Mouse (Mus musculus): ENCODE measurements at regions not wholly inside any gene's neighbourhood (a gene's known extent, or its start where the extent isn't known, plus 50 kb on each side); places are given as distances from the start of the nearest gene placed in this dataset.

DNA sequence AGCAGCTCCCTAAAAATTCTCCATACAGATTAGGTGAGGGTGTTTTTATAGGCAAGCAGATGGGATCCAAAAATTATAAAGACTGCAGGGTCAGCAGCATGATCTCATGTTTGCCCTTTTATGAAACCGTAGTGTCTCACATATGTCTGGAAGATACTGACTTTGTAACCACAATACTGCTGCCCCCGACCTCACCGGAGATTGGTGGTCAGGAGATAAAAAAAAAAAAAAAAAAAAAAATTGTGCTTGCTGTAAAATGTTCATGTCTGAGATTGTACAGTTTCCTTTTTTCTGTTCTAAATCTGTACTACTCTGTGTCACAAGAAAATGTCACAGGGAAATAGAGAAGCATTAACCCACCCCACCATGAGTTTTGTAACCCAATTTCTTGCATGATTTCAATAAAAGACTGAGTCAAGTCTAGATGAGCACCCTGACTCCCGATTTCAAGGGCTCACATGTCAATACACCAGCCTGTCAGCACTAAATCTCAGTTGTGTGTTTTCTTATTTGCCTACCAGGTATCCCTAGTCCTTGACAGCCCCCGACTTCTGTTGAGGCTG, 169.5 kb upstream of the Ipo5 start:
- TF ChIP-seq MAX (IDR thresholded peaks at IDR 0.05) (no peak), USF1 (IDR thresholded peaks at IDR 0.05; ENCODE audit: low read depth) (no peak), MYOG (IDR thresholded peaks at IDR 0.05; ENCODE audit: control insufficient read depth, extremely low read depth, insufficient read length) (no peak), CTCF (IDR thresholded peaks at IDR 0.05; ENCODE audit: control insufficient read depth, insufficient read depth, insufficient read length) (no peak)

Data from C2C12 (cell line).